20 mouse cellular contexts compared by ENCODE assay signal in genomic region chr17:69194599-69194998, GRCm38 (mm10).
DNase-seq lines count a peak whose midpoint lies in the region; ATAC-seq lines count a peak whose summit lies in the region.
"Had no signal": no experiment of that assay in that cellular context is flagged by ENCODE, and none has a peak within 500 bp of the region (broad histone marks: within the 10 kb centered on the region; RNA-seq: fewer than 3 reads in every experiment).

No protein-coding gene starts in this region.

- H3K9me3 ChIP-seq in heart, embryonic 15.5 days (replicated peaks): no peaks in the 10 kb centered on the region
- H3K9me3 ChIP-seq in embryonic facial prominence, embryonic 14.5 days (ENCODE audit: control insufficient read depth, low read length): no peaks in the 10 kb centered on the region
- H3K9me3 ChIP-seq in hindbrain, embryonic 13.5 days: no peaks in the 10 kb centered on the region
- H3K9me3 ChIP-seq in midbrain, embryonic 15.5 days: no peaks in the 10 kb centered on the region
- H3K9me3 ChIP-seq in liver, embryonic 12.5 days (replicated peaks): no peaks in the 10 kb centered on the region
- H3K9me3 ChIP-seq: intestine, embryonic 15.5 days; liver, embryonic 13.5 days; lung, embryonic 15.5 days had no signal

- H3K27ac ChIP-seq in heart, embryonic 15.5 days: peak overlapping the region; percentile 80; the same call in 1 of the 2 replicates
- no peak overlapping the region for H3K27ac ChIP-seq in embryonic facial prominence, embryonic 14.5 days (replicated peaks; ENCODE audit: low read depth, low read length)
- peak overlapping the region; percentile 73 for H3K27ac ChIP-seq in hindbrain, embryonic 13.5 days
- peak overlapping the region; percentile 56; the same call in 1 of the 2 replicates for H3K27ac ChIP-seq in midbrain, embryonic 15.5 days
- no peak overlapping the region for H3K27ac ChIP-seq in liver, embryonic 12.5 days
- H3K27ac ChIP-seq: intestine, embryonic 15.5 days; liver, embryonic 13.5 days; lung, embryonic 15.5 days had no signal

- no peaks in the 10 kb centered on the region for H3K27me3 ChIP-seq in heart, embryonic 15.5 days
- H3K27me3 ChIP-seq in embryonic facial prominence, embryonic 14.5 days (replicated peaks; ENCODE audit: control insufficient read depth, insufficient read depth, low read length): no peaks in the 10 kb centered on the region
- H3K27me3 ChIP-seq in hindbrain, embryonic 13.5 days: no peaks in the 10 kb centered on the region
- no peaks in the 10 kb centered on the region for H3K27me3 ChIP-seq in midbrain, embryonic 15.5 days (replicated peaks)
- no peaks in the 10 kb centered on the region for H3K27me3 ChIP-seq in liver, embryonic 12.5 days (replicated peaks)
- H3K27me3 ChIP-seq: intestine, embryonic 15.5 days; liver, embryonic 13.5 days; lung, embryonic 15.5 days had no signal

- WGBS in heart, embryonic 15.5 days: 60% methylated on average over 3 of the region's 3 CpGs
- 48% methylated on average over 3 of the region's 3 CpGs for WGBS in embryonic facial prominence, embryonic 14.5 days
- WGBS in hindbrain, embryonic 13.5 days: 9% methylated on average over 3 of the region's 3 CpGs
- 15% methylated on average over 3 of the region's 3 CpGs for WGBS in midbrain, embryonic 15.5 days
- 54% methylated on average over 3 of the region's 3 CpGs for WGBS in liver, embryonic 12.5 days (ENCODE audit: insufficient replicate concordance)

- no peak overlapping the region for H3K4me3 ChIP-seq in heart, embryonic 15.5 days
- H3K4me3 ChIP-seq in embryonic facial prominence, embryonic 14.5 days (ENCODE audit: low read depth, low read length): no peak overlapping the region
- H3K4me3 ChIP-seq in hindbrain, embryonic 13.5 days: no peak overlapping the region
- no peak overlapping the region for H3K4me3 ChIP-seq in midbrain, embryonic 15.5 days
- H3K4me3 ChIP-seq in liver, embryonic 12.5 days: no peak overlapping the region
- H3K4me3 ChIP-seq: erythroblast, embryonic 14.5 days; intestine, embryonic 15.5 days; liver, embryonic 13.5 days; lung, embryonic 15.5 days had no signal

- intact Hi-C loops in heart, postnatal 25 days (cut with DNase I): no loop called here

- 0 out of 2 replicates have a peak overlapping the region, but pooled peaks have one; percentile 15 for H3K9ac ChIP-seq in heart, embryonic 15.5 days
- H3K9ac ChIP-seq in embryonic facial prominence, embryonic 14.5 days (ENCODE audit: low read depth, low read length): no peak overlapping the region
- H3K9ac ChIP-seq in hindbrain, embryonic 13.5 days: no peak overlapping the region
- H3K9ac ChIP-seq in midbrain, embryonic 15.5 days: no peak overlapping the region
- H3K9ac ChIP-seq in liver, embryonic 12.5 days: no peak overlapping the region
- H3K9ac ChIP-seq: intestine, embryonic 15.5 days; liver, embryonic 13.5 days; lung, embryonic 15.5 days had no signal

- DNase-seq in heart, postnatal 25 days (ENCODE audit: low spot score): no peak
- peak; percentile 31 for DNase-seq in embryonic facial prominence, embryonic 14.5 days (ENCODE audit: low spot score)
- DNase-seq in testis, postnatal 10 days (ENCODE audit: low spot score): no peak
- DNase-seq: B cell, adult 2 months; cerebellum, adult 18-20 months; gastrocnemius, postnatal 25 days; heart, postnatal 4 days; kidney, postnatal 4 days; liver, embryonic 13.5 days; lung, postnatal 4 days; right cerebral cortex, postnatal 25 days; thymus, adult 18-20 months had no signal

- peaks cover 54% of the 10 kb centered on the region for H3K4me1 ChIP-seq in heart, embryonic 15.5 days (replicated peaks)
- H3K4me1 ChIP-seq in embryonic facial prominence, embryonic 14.5 days (ENCODE audit: control insufficient read depth, insufficient read depth, low read length): peaks cover 30% of the 10 kb centered on the region
- H3K4me1 ChIP-seq in hindbrain, embryonic 13.5 days (replicated peaks): peaks cover 29% of the 10 kb centered on the region
- peaks cover 24% of the 10 kb centered on the region for H3K4me1 ChIP-seq in midbrain, embryonic 15.5 days
- no peaks in the 10 kb centered on the region for H3K4me1 ChIP-seq in liver, embryonic 12.5 days

- ATAC-seq in heart, embryonic 15.5 days (replicated peaks; ENCODE audit: insufficient number of reproducible peaks, insufficient read depth, low FRiP score, low read depth): no peak
- ATAC-seq in embryonic facial prominence, embryonic 14.5 days (ENCODE audit: low read depth): 0 out of 2 replicates have a peak, but pooled peaks have one; percentile 56
- ATAC-seq in hindbrain, embryonic 13.5 days (ENCODE audit: low FRiP score): peak; percentile 33; the same call in 1 of the 2 replicates
- no peak for ATAC-seq in midbrain, embryonic 15.5 days (replicated peaks)
- no peak for ATAC-seq in liver, embryonic 12.5 days
- ATAC-seq: forebrain, embryonic 14.5 days; intestine, embryonic 15.5 days had no signal

- H3K36me3 ChIP-seq in heart, embryonic 15.5 days: no peaks in the 10 kb centered on the region
- H3K36me3 ChIP-seq in embryonic facial prominence, embryonic 14.5 days (ENCODE audit: control insufficient read depth, insufficient read depth, low read length): no peaks in the 10 kb centered on the region
- no peaks in the 10 kb centered on the region for H3K36me3 ChIP-seq in hindbrain, embryonic 13.5 days
- H3K36me3 ChIP-seq in midbrain, embryonic 15.5 days (replicated peaks): no peaks in the 10 kb centered on the region
- no peaks in the 10 kb centered on the region for H3K36me3 ChIP-seq in liver, embryonic 12.5 days
- H3K36me3 ChIP-seq: intestine, embryonic 15.5 days; liver, embryonic 13.5 days; lung, embryonic 15.5 days had no signal

- no peak overlapping the region for H3K4me2 ChIP-seq in heart, embryonic 15.5 days
- no peak overlapping the region for H3K4me2 ChIP-seq in embryonic facial prominence, embryonic 14.5 days (ENCODE audit: low read depth, low read length)
- H3K4me2 ChIP-seq in hindbrain, embryonic 13.5 days: no peak overlapping the region
- no peak overlapping the region for H3K4me2 ChIP-seq in midbrain, embryonic 15.5 days
- no peak overlapping the region for H3K4me2 ChIP-seq in liver, embryonic 12.5 days
- H3K4me2 ChIP-seq: intestine, embryonic 15.5 days; liver, embryonic 13.5 days; lung, embryonic 15.5 days had no signal

Comparison
In these comparisons a context has a peak if more than half of its experiments do, and no peak if none do; other contexts are left out.
1. ATAC-seq: peak in embryonic facial prominence, embryonic 14.5 days (single experiment) and hindbrain, embryonic 13.5 days (single experiment); none in heart, embryonic 15.5 days (single experiment), midbrain, embryonic 15.5 days (single experiment) and liver, embryonic 12.5 days (single experiment).
2. H3K27ac ChIP-seq: peak in heart, embryonic 15.5 days (single experiment), hindbrain, embryonic 13.5 days (single experiment) and midbrain, embryonic 15.5 days (single experiment); none in embryonic facial prominence, embryonic 14.5 days (single experiment) and liver, embryonic 12.5 days (single experiment).